Mouse (Mus musculus) layer of hippocampus, postnatal 10 days (tissue): ENCODE data around the gene Gm813. TPM values are rescaled to one million over a fixed set of nuclear protein-coding genes. Genes with fewer than 3 reads are reported as not detected.
"Not testable (repeated sequence)": the region's sequence is repeated elsewhere in the genome, so short reads cannot be mapped to it uniquely, and the experiment has no call there.

ENCODE experiments used
- DNase-seq, 2 experiments: peaks; one replicate each; pipeline ENCODE4 v3.0.0; 2021; ENCODE audit warnings: low spot score in 2 of 2
- long read RNA-seq: library from polyadenylated mRNA; stranded (forward); transcript quantifications from one replicate; pipeline ENCODE4 v2.0.0, GENCODE M21; 2023
- total RNA-seq, 2 experiments: library from RNA; stranded (reverse); gene quantifications; 2 replicates each; pipeline ENCODE4 v1.2.3; 2021

The Gm813 gene
- total RNA-seq: not detected
- long read RNA-seq: 0 reads

DNA sequence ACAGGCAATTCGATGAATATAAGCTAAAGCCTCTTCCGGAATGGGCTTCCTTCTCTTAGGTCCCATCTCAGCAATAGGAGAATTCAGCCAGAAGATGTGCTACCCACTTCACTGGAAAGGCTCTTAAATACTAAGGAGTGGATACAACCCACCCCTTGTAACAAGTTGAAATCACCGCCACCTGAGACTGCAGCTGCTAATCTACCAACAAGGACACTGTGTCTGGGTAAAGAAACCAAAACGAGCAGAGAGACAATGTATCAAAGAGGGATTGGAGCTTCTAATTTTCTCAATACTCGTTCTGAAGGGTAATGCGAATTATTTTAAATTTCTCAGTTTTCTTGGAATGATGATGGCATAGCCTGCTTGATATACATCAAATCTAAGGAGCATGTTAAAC is at the start of gene Gm813:
Gm813 (minus strand) TSS at position 101 of the 400 bp plus-strand sequence.
- DNase-seq: no peak

DNA sequence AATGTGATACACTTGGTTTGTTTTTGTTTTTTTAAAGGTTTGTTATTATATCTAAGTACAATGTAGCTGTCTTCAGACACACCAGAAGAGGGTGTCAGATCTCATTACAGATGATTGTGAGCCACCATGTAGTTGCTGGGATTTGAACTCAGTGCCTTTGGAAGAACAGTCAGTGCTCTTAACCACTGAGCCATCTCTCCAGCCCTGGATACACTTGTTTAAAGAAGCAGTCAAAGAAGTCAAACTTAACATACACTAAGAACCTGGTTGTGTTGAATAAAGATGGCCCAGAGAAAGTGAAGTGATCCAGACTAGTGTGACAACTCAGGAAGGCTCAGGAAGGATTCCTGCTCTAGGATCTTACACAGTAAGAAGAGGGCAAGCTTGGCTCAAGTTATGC is 48.4 kb upstream of the Gm813 start:
- not testable (repeated sequence) for DNase-seq

DNA sequence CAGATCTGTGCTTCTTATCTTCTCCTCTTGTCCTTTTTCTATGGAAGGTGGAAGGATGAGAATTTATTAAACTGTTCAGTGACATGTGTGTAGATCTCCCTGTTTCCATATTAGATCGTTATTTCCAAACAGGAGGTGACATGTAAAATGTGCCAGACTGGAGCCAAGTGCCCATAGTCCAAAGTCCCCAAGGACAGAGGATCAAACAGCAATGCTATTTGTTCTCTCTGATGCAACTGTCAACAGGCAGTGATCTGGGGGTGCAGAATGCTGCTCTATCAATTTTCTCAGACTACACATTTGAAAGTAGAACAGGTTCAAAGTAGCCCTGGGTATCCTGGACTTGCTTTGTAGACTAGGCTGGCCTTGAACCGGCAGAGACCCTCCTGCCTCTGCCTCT is 47.0 kb upstream of the Gm813 start:
- DNase-seq: no peak

DNA sequence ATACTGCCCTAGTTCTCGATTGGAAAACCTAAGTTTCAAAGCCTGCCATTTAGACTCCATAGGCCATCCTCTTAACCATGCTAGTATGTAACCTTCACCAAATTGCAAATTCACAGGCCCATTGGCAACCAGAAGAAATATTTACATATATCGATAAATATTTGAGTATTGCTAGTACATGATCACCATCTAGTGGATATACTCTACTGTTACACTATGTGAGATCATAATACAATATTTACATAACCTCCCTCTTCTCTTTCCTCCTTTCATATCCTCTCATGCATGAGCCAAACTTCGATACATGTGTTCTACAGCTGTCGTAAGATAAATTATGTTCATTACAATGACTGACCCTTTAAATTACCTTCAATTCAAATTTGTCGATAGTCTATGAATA is 46.2 kb upstream of the Gm813 start:
- no peak for DNase-seq

DNA sequence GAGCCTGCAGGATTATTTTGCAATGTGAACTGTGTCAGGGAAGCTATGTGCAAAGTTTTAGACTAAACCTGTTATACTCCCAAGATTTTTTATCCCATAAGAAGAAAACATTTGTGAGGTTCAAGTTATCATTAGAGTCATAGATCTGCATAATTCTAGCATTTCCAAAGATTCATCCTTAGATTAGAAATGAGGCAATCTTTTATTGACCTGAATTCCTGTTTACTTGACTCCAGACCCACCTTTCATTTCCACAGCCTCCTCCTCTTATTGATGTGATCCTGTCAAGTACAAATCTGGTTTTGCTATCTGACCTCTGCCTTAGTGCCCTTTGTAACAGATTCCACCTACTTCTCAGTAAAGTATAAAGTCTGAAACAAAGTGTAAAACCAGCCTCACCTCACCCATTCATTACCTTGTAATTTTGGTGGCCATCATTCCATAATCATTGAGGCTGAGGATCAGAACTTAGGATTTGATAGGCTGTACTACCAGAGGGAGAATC is 45.6 kb upstream of the Gm813 start:
- no peak for DNase-seq

DNA sequence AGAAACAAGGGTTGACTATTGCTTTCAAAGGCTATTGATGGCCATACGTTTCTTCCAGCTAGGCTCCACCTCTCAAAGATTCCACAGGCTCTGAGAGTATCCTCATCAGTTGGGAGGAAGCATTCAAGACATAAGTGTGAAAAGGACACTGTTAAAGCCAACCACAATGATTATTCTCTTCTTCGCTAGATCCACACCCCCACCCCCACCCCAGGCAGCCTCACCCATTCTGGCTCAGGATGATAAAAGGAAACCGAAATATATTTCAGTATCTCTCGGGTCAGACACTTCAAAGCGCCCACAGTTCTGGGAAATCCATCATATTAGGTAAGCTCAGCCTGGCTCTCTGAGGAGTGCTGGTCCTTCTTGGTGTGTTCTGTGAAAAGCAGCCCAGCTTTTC is 45.0 kb upstream of the Gm813 start:
- DNase-seq: no peak

DNA sequence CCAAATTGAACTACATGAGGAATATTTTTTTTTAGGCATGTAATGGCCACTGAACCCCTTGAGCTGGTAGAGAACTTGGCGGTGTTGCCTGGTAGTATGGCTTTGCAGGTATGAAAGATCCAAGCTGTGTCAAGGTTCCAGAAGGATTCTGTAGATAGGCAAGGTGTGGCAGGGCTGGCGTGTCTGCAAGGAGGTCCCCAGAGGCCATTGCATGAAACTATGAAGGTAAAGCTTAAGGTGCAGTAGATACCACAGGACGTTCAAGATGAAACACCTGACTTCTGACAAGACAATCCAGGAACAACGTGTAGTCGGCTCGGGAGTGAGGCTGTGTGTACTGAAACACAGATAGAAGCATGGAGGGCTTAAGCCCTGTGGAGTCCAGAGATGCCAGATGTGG is 41.9 kb upstream of the Gm813 start:
- no peak for DNase-seq

DNA sequence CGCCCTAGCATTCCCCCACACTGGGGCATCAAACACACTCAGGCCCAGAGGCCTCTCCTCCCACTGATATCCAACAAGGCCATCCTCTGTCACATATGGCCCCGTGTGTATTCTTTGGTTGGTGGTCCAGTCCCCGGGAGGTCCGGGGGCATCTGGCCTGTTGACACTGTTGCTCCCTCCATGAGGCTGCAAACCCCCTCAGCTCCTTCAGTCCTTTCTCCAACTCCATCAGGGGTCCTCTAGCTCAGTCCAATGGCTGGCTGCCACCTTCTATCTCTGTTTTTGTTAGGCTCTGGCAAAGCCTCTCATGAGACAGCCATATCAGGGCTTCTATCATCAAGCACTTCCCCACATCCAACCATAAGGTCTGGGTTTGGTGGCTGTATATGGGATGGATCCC is 39.7 kb upstream of the Gm813 start:
- DNase-seq: no peak

DNA sequence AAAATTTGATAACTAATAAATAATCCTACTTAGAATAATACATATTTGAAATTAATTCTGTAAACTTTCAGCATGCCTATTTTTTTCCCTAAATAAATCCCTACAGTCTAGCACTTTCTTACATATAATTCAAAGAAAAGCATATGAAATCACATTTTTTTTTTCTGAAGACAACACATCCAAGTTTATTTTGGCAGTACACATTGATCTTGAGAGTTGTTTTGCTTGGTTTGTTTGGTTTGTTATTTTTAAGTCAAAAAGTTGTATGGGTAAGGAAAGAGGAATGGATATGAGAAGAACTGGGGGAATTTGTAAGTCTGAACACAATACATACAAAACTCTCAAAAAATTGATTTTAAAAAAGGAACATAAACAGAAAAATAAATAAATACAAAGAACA is 39.0 kb upstream of the Gm813 start:
- DNase-seq: no peak

DNA sequence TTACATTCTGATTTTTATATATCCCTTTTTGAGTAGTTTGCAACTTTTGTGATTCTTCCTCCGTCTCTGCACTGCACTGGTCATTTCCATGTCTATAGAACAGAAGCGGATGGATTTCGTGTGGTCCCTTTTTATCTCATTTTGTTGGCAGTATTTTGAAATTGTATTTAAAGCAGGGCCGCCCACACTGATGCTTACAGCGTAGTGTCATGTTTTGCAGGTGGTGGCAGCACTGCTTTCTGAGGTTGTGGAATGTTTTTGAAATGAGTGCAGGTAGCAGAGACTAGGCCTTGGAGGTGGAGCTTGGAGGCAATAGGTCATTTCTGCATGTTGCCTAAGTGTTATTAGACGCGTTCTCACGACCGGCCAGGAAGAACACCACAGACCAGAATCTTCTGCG is 33.2 kb upstream of the Gm813 start:
- no peak for DNase-seq

DNA sequence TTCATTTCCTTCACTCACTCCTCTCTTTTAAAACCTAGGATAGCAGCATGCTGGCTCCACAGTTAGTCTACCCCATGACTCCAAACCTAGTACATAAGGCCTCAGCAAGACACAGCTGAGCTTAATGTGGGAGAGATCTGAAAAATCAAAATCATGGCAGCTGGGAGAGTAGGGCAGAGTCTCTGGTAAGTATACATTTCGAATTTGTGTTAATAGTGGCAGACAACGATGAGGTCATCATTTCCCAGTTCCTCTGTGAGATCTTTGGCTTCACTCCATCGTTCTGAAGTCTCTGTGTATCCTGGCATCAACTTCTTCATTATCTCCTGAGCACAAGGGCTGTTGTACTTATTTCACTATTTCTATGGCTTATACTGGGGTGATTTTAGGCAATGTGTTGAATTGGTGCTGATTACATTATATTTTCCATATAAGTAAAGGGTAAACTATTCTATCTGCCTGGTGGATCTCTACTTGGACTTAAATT is 22.0 kb upstream of the Gm813 start, which contains the start of gene E330017A01Rik:
E330017A01Rik (minus strand) TSS at position 51 of the 487 bp plus-strand sequence.
- no peak for DNase-seq

DNA sequence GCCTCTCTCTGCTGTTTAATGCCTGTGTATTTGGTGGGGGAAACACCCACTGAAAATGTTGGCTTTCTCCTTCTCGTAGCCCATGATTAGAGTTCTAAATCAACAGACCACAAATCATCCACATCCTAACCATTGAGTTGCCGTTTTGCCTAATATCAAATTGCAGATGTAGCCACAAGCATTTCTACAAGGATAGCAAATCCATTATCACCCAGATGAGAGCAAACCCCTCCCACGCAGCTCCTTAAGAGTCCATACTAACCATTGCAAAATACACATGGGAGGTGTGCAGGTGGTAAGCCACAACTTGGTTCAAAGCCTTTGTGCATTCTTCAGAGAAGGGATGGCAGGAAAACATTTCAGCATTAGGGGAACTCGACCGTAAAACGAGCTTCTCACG is 21.2 kb upstream of the Gm813 start:
- no peak for DNase-seq

DNA sequence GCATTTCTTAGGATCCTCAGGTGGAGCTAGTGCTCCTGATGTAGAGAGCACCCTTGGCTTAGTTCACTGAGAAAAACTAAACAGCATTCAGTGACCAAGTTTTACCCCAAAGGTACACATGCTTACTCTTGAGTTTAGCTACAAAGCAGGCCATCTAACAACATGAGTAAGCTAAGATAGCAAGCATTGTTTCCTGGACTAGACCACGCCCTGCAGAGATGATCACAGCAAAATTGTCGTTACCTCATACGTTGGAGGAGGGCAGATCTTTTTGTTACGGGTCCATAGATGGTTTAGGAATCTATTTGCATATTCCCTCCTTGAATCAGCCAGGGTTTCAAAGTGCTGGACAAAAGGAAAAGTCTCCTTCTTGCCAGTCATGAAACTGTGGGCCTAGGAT is 20.7 kb upstream of the Gm813 start:
- DNase-seq: no peak

DNA sequence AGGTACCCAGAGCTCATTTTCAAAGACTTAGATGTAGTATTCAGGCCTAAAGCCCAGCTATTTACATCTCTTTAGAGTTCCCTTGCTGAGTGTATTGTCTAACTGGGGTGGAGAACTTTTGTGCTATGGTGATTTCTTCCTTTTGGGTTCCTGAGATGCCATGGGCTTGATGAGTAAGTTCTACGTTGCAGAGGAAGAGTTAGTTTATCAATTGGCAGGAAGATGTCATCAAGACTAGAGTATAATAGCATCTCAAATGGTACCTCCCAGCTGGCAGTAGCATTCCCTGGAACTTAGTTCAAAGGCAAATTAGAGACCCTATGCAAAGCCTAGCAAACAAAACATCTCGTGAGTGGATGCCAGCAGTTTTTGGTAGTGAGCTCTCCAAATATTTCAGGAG is 19.1 kb upstream of the Gm813 start:
- no peak for DNase-seq

DNA sequence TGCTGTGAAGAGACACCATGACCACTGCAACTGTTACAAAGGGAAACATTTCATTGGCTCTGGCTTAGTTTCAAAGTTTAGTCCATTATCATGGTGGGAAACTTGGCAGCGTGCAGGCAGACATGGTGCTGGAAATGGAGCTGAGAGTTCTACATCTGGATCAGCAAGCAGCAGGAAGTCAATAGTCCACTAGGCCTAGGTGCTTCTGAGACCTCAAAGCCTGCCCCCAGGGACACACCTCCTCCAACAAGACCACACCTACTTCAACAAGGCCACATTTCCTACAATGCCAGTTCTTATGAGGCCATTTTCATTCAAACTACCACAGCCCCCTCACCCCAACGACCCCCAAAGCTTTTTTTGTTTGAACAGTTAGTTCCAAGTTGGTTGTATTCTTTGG is 13.0 kb upstream of the Gm813 start:
- DNase-seq: no peak

DNA sequence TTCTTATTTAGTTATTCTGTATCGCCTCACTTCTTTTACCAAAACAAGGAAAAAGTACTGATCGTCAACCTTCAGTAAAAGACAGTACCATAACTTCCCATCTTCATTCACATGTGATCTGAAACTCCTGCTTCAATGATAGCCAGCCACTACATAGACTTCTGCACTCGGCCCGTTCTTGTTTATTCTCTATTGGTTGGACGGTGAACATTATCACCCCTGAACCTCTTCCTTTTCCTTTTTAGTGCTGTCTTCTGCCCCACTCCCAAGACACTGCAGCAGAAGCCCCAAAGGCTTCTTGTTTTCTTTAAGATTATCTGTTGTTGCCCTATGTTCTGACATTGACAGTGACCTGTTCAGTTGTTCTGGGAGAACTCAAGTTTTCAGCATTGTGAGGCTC is 12.2 kb upstream of the Gm813 start:
- DNase-seq: no peak

DNA sequence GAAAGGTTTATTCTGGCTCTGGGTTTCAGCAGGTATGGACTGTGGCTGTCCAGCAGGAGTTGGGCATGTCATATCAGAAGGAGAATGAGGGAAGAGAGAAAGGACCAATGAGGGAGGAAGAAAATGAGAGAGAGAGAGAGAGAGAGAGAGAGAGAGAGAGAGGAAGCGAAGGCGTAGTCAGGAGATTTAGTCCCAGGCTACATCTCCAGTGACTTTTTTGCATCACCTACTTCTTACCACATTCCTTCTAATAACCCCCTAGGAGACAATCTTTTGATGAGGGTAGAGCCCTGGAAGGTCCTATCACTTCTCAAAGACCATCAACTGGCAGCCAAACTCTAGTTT is 11.5 kb upstream of the Gm813 start:
- DNase-seq: no peak

DNA sequence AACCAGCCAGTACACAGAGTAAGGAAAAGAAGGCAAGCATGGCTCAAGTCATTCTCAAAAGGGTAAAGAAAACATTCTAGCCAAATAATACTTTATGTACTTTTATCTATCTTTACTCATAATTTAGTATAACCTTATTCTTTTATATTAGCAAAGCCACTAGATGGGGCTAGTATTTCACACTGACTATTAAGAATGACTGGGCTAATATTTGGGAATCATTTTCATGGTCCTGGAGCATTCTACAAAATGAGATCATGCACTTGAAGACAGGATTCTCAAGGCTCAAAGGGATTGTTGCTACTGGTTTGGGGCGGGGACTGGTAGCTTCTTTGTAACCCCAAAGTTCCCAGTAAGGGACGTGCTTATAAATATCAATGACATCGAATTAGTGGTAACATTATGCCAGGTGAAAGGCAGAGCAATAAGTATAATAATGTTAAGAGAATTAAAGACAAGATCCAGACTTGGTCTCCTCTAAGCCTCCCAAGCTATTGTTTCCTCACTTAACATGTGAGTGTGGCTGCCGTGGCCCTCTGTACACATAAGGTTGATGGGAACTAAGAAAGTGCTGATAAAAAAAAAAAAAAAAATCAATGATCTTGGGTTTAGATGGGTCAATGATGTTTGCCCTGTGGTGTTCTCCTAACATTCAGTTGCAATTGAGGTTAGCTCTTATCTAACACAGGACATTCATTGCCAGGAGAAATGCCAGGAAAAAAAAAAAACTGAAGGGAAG is 11.0 kb upstream of the Gm813 start:
- no peak for DNase-seq

DNA sequence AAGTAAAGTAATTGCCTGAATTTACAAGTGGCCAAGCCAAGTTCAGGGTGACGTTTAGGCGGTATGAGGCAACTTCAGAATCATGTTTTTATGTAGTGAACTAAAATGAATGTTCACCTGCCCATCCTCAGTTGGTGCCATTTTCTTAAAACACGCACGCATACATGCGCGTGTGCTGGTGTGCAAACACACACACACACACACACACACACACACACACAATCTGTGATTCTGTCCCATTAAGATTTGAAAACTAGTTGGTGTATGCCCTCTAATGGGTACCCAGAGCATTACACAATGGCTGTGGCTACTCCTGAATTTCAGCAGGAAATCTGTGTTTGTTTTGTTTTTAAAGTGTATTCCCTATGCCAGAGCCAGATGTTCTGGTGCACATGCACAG is 7.2 kb upstream of the Gm813 start:
- peak; percentile 46 to 58 for DNase-seq

DNA sequence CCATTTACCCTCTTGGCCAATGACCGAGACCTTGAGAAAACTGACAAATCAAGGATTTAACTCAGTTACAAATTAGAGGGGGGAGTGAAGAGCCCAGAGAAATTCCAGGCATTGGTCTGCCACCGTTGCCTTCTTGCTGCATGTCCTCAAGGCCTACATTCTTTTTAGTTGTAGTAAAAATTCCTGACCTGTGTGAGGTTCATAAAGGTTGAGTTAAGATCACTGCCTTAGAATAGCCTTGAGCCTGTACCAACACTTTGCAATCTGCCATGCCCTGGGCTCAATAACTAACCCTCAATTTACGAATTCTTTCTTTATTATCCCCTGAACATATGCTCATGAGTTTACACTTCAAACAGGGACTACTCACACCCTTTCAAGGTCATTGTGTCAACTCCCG is 6.3 kb upstream of the Gm813 start:
- no peak for DNase-seq

DNA sequence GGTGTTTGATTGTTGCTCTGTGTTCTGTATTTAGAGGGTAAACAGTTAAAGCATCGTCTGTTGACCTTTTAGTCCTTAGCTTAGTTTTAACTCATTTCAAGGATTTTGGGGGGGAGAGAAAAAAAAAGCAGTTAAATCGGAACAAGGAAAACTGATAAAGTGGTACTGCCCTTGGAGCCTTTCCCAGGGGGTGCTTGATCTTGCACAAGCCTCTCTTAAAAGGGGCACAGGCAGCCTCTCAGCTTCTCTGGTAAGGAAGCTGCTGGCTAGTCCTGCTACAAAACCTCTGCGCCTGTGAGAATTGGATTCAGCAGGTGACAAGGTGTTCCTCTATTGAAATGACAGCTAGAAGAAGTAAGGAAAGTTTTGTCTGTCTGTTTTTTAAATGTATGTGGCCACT is 5.6 kb upstream of the Gm813 start:
- no peak for DNase-seq

DNA sequence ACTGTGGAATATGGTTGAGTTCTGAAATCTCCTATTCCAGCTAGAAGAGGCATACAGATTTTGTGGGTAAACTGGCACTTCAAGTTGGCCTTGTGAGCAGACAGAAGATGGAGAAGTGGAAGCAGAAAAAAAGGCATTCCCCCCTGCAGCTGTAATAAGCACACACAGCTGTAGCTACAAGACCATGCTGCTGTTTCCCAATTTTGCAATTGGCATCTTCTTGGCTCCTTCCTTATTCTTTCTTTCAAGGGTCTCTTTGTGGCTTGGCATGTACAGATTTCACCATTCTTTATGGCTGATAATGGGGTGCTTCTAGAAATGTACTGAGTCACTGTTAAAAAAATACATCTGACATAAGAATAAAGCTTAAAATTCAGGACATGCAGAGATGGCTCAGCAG is 568 bp upstream of the Gm813 start:
- no peak for DNase-seq

DNA sequence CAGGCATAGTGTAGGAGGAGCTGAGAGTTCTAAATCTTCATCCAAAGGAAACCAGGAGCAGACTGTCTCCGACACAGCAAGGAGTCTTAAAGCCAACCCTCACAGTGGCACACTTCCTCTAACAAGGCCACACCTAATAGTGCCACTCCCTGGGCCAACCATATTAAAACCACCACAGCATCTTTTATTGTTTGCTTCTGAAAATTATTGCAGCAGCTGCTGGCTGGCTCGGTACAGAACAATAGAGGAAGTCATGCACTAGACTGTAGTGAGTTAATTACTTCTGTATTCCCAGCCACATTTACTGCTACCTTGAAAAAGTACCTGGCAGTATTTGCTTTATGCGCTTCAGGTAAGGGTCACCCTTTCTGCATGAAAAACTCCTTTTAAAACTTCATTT is 3.8 kb downstream of the Gm813 start:
- no peak for DNase-seq
